Mouse (Mus musculus): ENCODE data around the gene Neo1. TPM values are rescaled to one million over a fixed set of nuclear protein-coding genes. Genes with fewer than 3 reads are reported as not detected.

Neo1 gene
- total RNA-seq (2014; rRNA removed) = 177 and 237 TPM in 2 replicates
- 36.2 and 50.4 TPM in 2 replicates for polyA plus RNA-seq (2015; fragmentation: Nextera tagmentation; extraction: Ambion mirVana)

- peak within 1 kb of the TSS; percentile 96 for H3K4me3 ChIP-seq (ENCODE audit: low read depth, low read length)
- DNase-seq (peak; percentile 97), ATAC-seq (peak; percentile 92)
- WGBS = under 1% methylated on average over 21 of the region's 86 CpGs
- H3K9ac ChIP-seq = peak within 1 kb of the TSS; percentile 98
- H3K27me3 ChIP-seq (ENCODE audit: insufficient read depth, low read length) = no peaks in the 10 kb centered on the region
- H3K36me3 ChIP-seq (ENCODE audit: insufficient read depth) = no peaks in the 10 kb centered on the region
- H3K4me2 ChIP-seq (ENCODE audit: low read depth) = peak within 1 kb of the TSS; percentile 91
- no peak for TF ChIP-seq CTCF (IDR thresholded peaks at IDR 0.05; ENCODE audit: low read depth)
- H3K27ac ChIP-seq (ENCODE audit: low read depth, low read length) = peak within 1 kb of the TSS; percentile 100
- H3K9me3 ChIP-seq (ENCODE audit: low read length) = no peaks in the 10 kb centered on the region
- H3K4me1 ChIP-seq (ENCODE audit: insufficient read depth) = peaks cover 12% of the 10 kb centered on the region
Observed at GRCm38 (mm10) chr9:59036159-59036731, at the start of gene Neo1. Gene Neo1, minus strand, starts transcription at chr9:59036441.

GRCm38 (mm10) chr9:59075632-59076031 is 39.4 kb upstream of the Neo1 start:
- Histone ChIP-seq H3K9ac (no peak overlapping the region), H3K4me3 (ENCODE audit: low read depth, low read length) (no peak overlapping the region), H3K9me3 (ENCODE audit: low read length) (no peaks in the 10 kb centered on the region), H3K27me3 (ENCODE audit: insufficient read depth, low read length) (no peaks in the 10 kb centered on the region), H3K4me1 (ENCODE audit: insufficient read depth) (peaks cover 18% of the 10 kb centered on the region), H3K27ac (ENCODE audit: low read depth, low read length) (no peak overlapping the region), H3K36me3 (ENCODE audit: insufficient read depth) (no peaks in the 10 kb centered on the region), H3K4me2 (ENCODE audit: low read depth) (no peak overlapping the region)
- TF ChIP-seq CTCF (IDR thresholded peaks at IDR 0.05; ENCODE audit: low read depth) = peak; percentile 16; the same call in 1 of the 2 replicates
- DNase-seq (no peak), ATAC-seq (peak; percentile 56)
- WGBS = 28% methylated on average over 4 of the region's 4 CpGs

GRCm38 (mm10) chr9:59073887-59074286 is 37.6 kb upstream of the Neo1 start:
- no peak overlapping the region for H3K27ac ChIP-seq (ENCODE audit: low read depth, low read length)
- H3K27me3 ChIP-seq (ENCODE audit: insufficient read depth, low read length) = no peaks in the 10 kb centered on the region
- H3K4me3 ChIP-seq (ENCODE audit: low read depth, low read length) = no peak overlapping the region
- peaks cover 18% of the 10 kb centered on the region for H3K4me1 ChIP-seq (ENCODE audit: insufficient read depth)
- 52% methylated on average over 4 of the region's 4 CpGs for WGBS
- H3K4me2 ChIP-seq (ENCODE audit: low read depth) = no peak overlapping the region
- no peaks in the 10 kb centered on the region for H3K36me3 ChIP-seq (ENCODE audit: insufficient read depth)
- H3K9me3 ChIP-seq (ENCODE audit: low read length) = no peaks in the 10 kb centered on the region
- no peak for TF ChIP-seq CTCF (IDR thresholded peaks at IDR 0.05; ENCODE audit: low read depth)
- ATAC-seq (peak; percentile 56), DNase-seq (no peak)
- H3K9ac ChIP-seq = no peak overlapping the region

- Histone ChIP-seq H3K4me2 (ENCODE audit: low read depth) (peak overlapping the region; percentile 24), H3K27ac (ENCODE audit: low read depth, low read length) (peak overlapping the region; percentile 71), H3K4me3 (ENCODE audit: low read depth, low read length) (no peak overlapping the region; the same call in 1 of the 2 replicates), H3K4me1 (ENCODE audit: insufficient read depth) (peaks cover 18% of the 10 kb centered on the region), H3K9ac (peak overlapping the region; percentile 25), H3K36me3 (ENCODE audit: insufficient read depth) (no peaks in the 10 kb centered on the region), H3K27me3 (ENCODE audit: insufficient read depth, low read length) (no peaks in the 10 kb centered on the region), H3K9me3 (ENCODE audit: low read length) (no peaks in the 10 kb centered on the region)
- WGBS = 13% methylated on average over 14 of the region's 14 CpGs
- DNase-seq (peak; percentile 63), ATAC-seq (peak; percentile 90)
- no peak for TF ChIP-seq CTCF (IDR thresholded peaks at IDR 0.05; ENCODE audit: low read depth)
Observed at GRCm38 (mm10) chr9:59072076-59072777, 36.0 kb upstream of the Neo1 start.

GRCm38 (mm10) chr9:59071220-59071977 is 35.2 kb upstream of the Neo1 start:
- 53% methylated on average over 7 of the region's 7 CpGs for WGBS
- no peak for DNase-seq
- H3K9me3 ChIP-seq (ENCODE audit: low read length) = no peaks in the 10 kb centered on the region

GRCm38 (mm10) chr9:59070216-59070615 is 34.0 kb upstream of the Neo1 start:
- Histone ChIP-seq H3K4me2 (ENCODE audit: low read depth) (no peak overlapping the region), H3K4me1 (ENCODE audit: insufficient read depth) (peaks cover 18% of the 10 kb centered on the region), H3K27ac (ENCODE audit: low read depth, low read length) (no peak overlapping the region), H3K4me3 (ENCODE audit: low read depth, low read length) (no peak overlapping the region), H3K9me3 (ENCODE audit: low read length) (no peaks in the 10 kb centered on the region), H3K36me3 (ENCODE audit: insufficient read depth) (no peaks in the 10 kb centered on the region), H3K27me3 (ENCODE audit: insufficient read depth, low read length) (no peaks in the 10 kb centered on the region), H3K9ac (no peak overlapping the region)
- DNase-seq (no peak), ATAC-seq (no peak)
- TF ChIP-seq CTCF (IDR thresholded peaks at IDR 0.05; ENCODE audit: low read depth) = no peak
- WGBS = 87% methylated on average over 4 of the region's 4 CpGs

More at GRCm38 (mm10) chr9:59071220-59071977, 35.2 kb upstream of the Neo1 start:
- no peak for ATAC-seq
- Histone ChIP-seq H3K4me2 (ENCODE audit: low read depth) (peak overlapping the region; percentile 24), H3K36me3 (ENCODE audit: insufficient read depth) (no peaks in the 10 kb centered on the region), H3K27me3 (ENCODE audit: insufficient read depth, low read length) (no peaks in the 10 kb centered on the region), H3K4me1 (ENCODE audit: insufficient read depth) (peaks cover 18% of the 10 kb centered on the region), H3K4me3 (ENCODE audit: low read depth, low read length) (no peak overlapping the region), H3K9ac (no peak overlapping the region), H3K27ac (ENCODE audit: low read depth, low read length) (0 out of 2 replicates have a peak overlapping the region, but pooled peaks have one; percentile 71)
- TF ChIP-seq CTCF (IDR thresholded peaks at IDR 0.05; ENCODE audit: low read depth) = no peak
